Mouse (Mus musculus): ENCODE data around the gene Tubb4b. TPM values are rescaled to one million over a fixed set of nuclear protein-coding genes. Genes with fewer than 3 reads are reported as not detected.

The Tubb4b gene
- total and polyA plus RNA-seq, 3 experiments, result 356 to 592 (median 520) TPM

- no peak for TF ChIP-seq HCFC1 (IDR thresholded peaks at IDR 0.05; ENCODE audit: low read depth, low read length)
- no peak for TF ChIP-seq GABPA (IDR thresholded peaks at IDR 0.05; ENCODE audit: insufficient replicate concordance, low read depth, low read length)
- no peak for TF ChIP-seq POLR2A (IDR thresholded peaks at IDR 0.05; ENCODE audit: low read depth, low read length)
Observed at GRCm38 (mm10) chr2:25243342-25243741, 18.8 kb upstream of the Tubb4b start (continued).

GRCm38 (mm10) chr2:25242101-25242506 lies 17.6 kb upstream of the Tubb4b start, which contains the start of the genes Rnf208 and Cysrt1:
Gene Rnf208 (plus strand): TSS chr2:25242255.
Gene Cysrt1 (minus strand): TSS chr2:25242452.
- peak within 1 kb of the TSS; percentile 16; the same call in 1 of the 2 replicates for H3K9ac ChIP-seq (ENCODE audit: insufficient read depth, low read depth)
- no peaks in the 10 kb centered on the region for H3K9me3 ChIP-seq (replicated peaks; ENCODE audit: low read length)
- peaks cover 22 to 37% of the 10 kb centered on the region in 2 experiments for H3K36me3 ChIP-seq (replicated peaks in 1 of 2; ENCODE audit: control insufficient read depth in 1 of 2, insufficient read depth in 1 of 2, low read length in 1 of 2)
- H3K4me2 ChIP-seq (ENCODE audit: insufficient read depth, low read depth, poor library complexity, severe bottlenecking), result peak within 1 kb of the TSS; percentile 89
- no peak within 1 kb of the TSS for H3K27ac ChIP-seq (ENCODE audit: insufficient read depth, low read depth)
- peak within 1 kb of the TSS; percentile 29 to 62 (median 49) for H3K4me3 ChIP-seq (replicated peaks in 1 of 3; ENCODE audit: low read depth in 2 of 3, low read length in 2 of 3, poor library complexity in 1 of 3)
- H3K4me1 ChIP-seq (ENCODE audit: control insufficient read depth in 1 of 2, insufficient read depth in 2 of 2), result peaks cover 8 to 16% of the 10 kb centered on the region in 2 experiments
- no peak for DNase-seq (ENCODE audit: extremely low read depth)
- peaks cover 39% of the 10 kb centered on the region for H3K27me3 ChIP-seq (replicated peaks)
- H3K79me2 ChIP-seq (replicated peaks; ENCODE audit: control insufficient read depth, extremely low read depth, insufficient read depth, poor library complexity, severe bottlenecking), result no peaks in the 10 kb centered on the region
- in situ Hi-C loops (cut with MboI; ENCODE audit: low pct_ligation_motif_present, low pct_unique_long_range_greater_than_20kb, low sequenced_read_pairs), result no loop called here
- TF ChIP-seq POLR2AphosphoS2 (IDR thresholded peaks at IDR 0.05; ENCODE audit: low read depth, low read length) (no peak), SIN3A (IDR thresholded peaks at IDR 0.05; ENCODE audit: low read length) (no peak), MAFK (IDR thresholded peaks at IDR 0.05; ENCODE audit: insufficient replicate concordance, low read length) (no peak), RCOR1 (conservative IDR thresholded peaks at IDR 0.05; ENCODE audit: low read depth, low read length) (no peak), NELFE (IDR thresholded peaks at IDR 0.05; ENCODE audit: low read depth, low read length) (no peak), MXI1 (IDR thresholded peaks at IDR 0.05; ENCODE audit: low read depth, low read length) (no peak), CHD1 (IDR thresholded peaks at IDR 0.05; ENCODE audit: low read depth, low read length) (no peak), UBTF (IDR thresholded peaks at IDR 0.05; ENCODE audit: low read depth, low read length) (no peak), RAD21 (IDR thresholded peaks at IDR 0.05; ENCODE audit: low read depth, low read length) (no peak)
- dilution Hi-C loops (cut with MboI; ENCODE audit: extremely low pct_ligation_motif_present, extremely low pct_unique_long_range_greater_than_20kb, low sequenced_read_pairs), result no loop called here

- peaks cover 8 to 16% of the 10 kb centered on the region in 2 experiments for H3K4me1 ChIP-seq (ENCODE audit: control insufficient read depth in 1 of 2, insufficient read depth in 2 of 2)
- no peaks in the 10 kb centered on the region for H3K79me2 ChIP-seq (replicated peaks; ENCODE audit: control insufficient read depth, extremely low read depth, insufficient read depth, poor library complexity, severe bottlenecking)
- TF ChIP-seq GABPA (IDR thresholded peaks at IDR 0.05; ENCODE audit: insufficient replicate concordance, low read depth, low read length) (no peak), NRF1 (IDR thresholded peaks at IDR 0.05; ENCODE audit: low read depth, low read length) (no peak), CHD1 (IDR thresholded peaks at IDR 0.05; ENCODE audit: low read depth, low read length) (no peak), USF2 (conservative IDR thresholded peaks at IDR 0.05; ENCODE audit: low read depth, low read length) (no peak), MAZ (IDR thresholded peaks at IDR 0.05; ENCODE audit: low read depth, low read length) (no peak), ETS1 (conservative IDR thresholded peaks at IDR 0.05; ENCODE audit: low read depth, low read length) (no peak), TCF12 (IDR thresholded peaks at IDR 0.05; ENCODE audit: low read depth, low read length) (no peak), USF1 (IDR thresholded peaks at IDR 0.05; ENCODE audit: low read depth, low read length) (no peak), KAT2A (IDR thresholded peaks at IDR 0.05; ENCODE audit: insufficient replicate concordance, low read length) (no peak), MEF2A (IDR thresholded peaks at IDR 0.05; ENCODE audit: borderline replicate concordance, low read depth, low read length) (no peak)
- H3K9ac ChIP-seq (ENCODE audit: insufficient read depth, low read depth), result no peak overlapping the region
- in situ Hi-C loops (cut with MboI; ENCODE audit: low pct_ligation_motif_present, low pct_unique_long_range_greater_than_20kb, low sequenced_read_pairs) (no loop called here), dilution Hi-C loops (cut with MboI; ENCODE audit: extremely low pct_ligation_motif_present, extremely low pct_unique_long_range_greater_than_20kb, low sequenced_read_pairs) (no loop called here)
- H3K27me3 ChIP-seq (replicated peaks), result peaks cover 45% of the 10 kb centered on the region
- H3K4me3 ChIP-seq (replicated peaks in 1 of 3; ENCODE audit: low read depth in 2 of 3, low read length in 2 of 3, poor library complexity in 1 of 3), result peak overlapping the region in 2 of 3 experiments; percentile 44 to 49
- H3K9me3 ChIP-seq (replicated peaks; ENCODE audit: low read length), result no peaks in the 10 kb centered on the region
- H3K27ac ChIP-seq (ENCODE audit: insufficient read depth, low read depth), result no peak overlapping the region
- peaks cover 16 to 30% of the 10 kb centered on the region in 2 experiments for H3K36me3 ChIP-seq (replicated peaks in 1 of 2; ENCODE audit: control insufficient read depth in 1 of 2, insufficient read depth in 1 of 2, low read length in 1 of 2)
- DNase-seq (ENCODE audit: extremely low read depth), result no peak
- H3K4me2 ChIP-seq (ENCODE audit: insufficient read depth, low read depth, poor library complexity, severe bottlenecking), result peak overlapping the region; percentile 89
Observed at GRCm38 (mm10) chr2:25241438-25241775, 16.9 kb upstream of the Tubb4b start.

Measured in CH12.LX (cell line).